Mouse (Mus musculus): ENCODE measurements around the gene Ccl3. TPM values are rescaled to one million over a fixed set of nuclear protein-coding genes. Genes with fewer than 3 reads are reported as not detected.

The Ccl3 gene
- polyA plus RNA-seq, 1 experiment from 2014 or later, result 1.4 TPM

DNA sequence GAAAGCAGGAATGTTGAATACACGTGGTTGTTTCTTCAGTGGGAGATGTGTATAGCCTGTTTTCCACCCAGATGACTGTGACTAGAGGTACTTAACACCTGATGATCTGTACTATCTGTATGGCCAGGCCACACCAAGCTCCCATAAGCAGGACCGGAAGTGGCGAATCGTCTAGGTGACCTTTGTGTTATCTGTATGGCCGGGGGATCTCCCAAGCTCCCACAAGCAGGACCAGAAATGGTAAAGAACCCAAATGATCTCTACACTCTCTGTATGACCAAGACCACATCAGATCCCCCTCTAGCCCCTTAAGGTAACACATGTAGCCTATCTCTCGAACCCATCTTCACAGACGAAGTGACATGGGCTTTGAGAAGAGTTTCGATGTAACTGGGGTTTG, 5.5 kb upstream of the Ccl3 start:
- no peak for ATAC-seq (replicated peaks; ENCODE audit: insufficient number of reproducible peaks, low FRiP score, low TSS enrichment)

DNA sequence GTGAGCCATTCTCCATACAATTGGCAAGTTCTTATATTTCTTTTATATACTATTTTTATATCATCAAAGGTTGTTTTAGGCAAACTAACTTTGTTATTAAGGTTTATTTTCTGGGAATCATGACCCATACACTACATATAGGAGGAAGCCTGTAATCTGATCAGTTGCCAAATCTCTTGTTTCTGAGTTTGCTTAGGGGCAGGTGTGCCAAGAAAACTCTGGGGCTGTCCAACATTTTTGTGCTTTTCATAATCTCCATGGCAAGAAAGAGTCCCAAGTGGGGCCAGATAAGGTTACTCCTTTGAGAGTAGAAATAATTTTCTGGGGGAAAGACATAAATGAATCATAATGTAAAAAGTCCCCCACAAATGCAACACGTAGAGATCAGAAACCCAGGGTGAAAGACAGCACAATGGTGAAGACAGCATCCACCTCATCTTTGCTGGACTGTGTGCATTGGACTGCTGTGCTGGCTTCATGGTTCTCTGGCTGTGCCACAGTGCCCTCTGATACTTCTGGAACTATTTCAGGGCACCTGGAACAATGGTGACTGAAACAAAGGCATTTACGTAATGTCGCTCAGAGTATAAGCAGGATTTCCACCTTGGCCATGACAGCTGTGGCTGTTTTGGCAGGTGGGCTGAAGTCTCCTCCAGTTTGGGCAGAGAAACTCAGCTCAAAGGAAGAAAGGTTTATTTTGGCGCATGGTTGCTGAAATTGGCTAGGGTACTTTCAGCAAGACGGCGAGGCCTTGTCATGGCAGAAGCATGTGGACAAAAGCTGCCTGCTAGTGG, 2.6 kb downstream of the Ccl3 start:
- Histone ChIP-seq H3K4me3 (ENCODE audit: low read depth, low read length) (no peak overlapping the region), H3K27ac (ENCODE audit: low read depth, low read length) (no peak overlapping the region), H3K4me2 (no peak overlapping the region), H3K27me3 (ENCODE audit: control insufficient read depth, insufficient read depth, low read length) (no peaks in the 10 kb centered on the region), H3K4me1 (ENCODE audit: control insufficient read depth, insufficient read depth, low read length) (no peaks in the 10 kb centered on the region), H3K9me3 (replicated peaks; ENCODE audit: control insufficient read depth, low read length) (no peaks in the 10 kb centered on the region), H3K36me3 (ENCODE audit: control insufficient read depth, insufficient read depth, low read length) (no peaks in the 10 kb centered on the region), H3K9ac (ENCODE audit: low read depth, low read length) (no peak overlapping the region)
- no peak for ATAC-seq (replicated peaks; ENCODE audit: insufficient number of reproducible peaks, low FRiP score, low TSS enrichment)
- WGBS (ENCODE audit: insufficient replicate concordance), result 89% methylated on average over 6 of the region's 6 CpGs

More for the DNA sequence above, 5.5 kb upstream of the Ccl3 start:
- Histone ChIP-seq H3K27me3 (ENCODE audit: control insufficient read depth, insufficient read depth, low read length) (no peaks in the 10 kb centered on the region), H3K4me2 (no peak overlapping the region), H3K27ac (ENCODE audit: low read depth, low read length) (no peak overlapping the region), H3K4me1 (ENCODE audit: control insufficient read depth, insufficient read depth, low read length) (no peaks in the 10 kb centered on the region), H3K36me3 (ENCODE audit: control insufficient read depth, insufficient read depth, low read length) (no peaks in the 10 kb centered on the region), H3K4me3 (ENCODE audit: low read depth, low read length) (no peak overlapping the region), H3K9me3 (replicated peaks; ENCODE audit: control insufficient read depth, low read length) (no peaks in the 10 kb centered on the region), H3K9ac (ENCODE audit: low read depth, low read length) (no peak overlapping the region)
- 73% methylated on average over 8 of the region's 8 CpGs for WGBS (ENCODE audit: insufficient replicate concordance)

DNA sequence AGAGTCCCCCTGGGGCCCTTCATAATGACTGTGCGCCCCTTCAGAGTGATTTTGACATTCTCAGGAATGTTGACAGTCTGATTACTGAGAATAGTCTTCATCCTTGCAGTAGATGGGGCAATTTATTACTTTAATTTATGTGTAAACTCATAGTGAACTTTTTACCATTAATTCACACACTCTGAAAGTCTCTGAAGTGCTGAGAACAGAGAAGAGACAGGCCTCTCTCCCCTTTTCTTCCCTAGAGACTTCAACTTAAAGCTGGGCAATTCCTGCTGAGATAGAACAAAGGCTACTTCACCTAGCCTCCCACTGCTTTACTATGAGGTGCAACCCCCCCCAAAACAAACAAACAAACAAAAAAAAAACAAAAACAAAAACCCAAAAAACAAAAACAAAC, 3.6 kb downstream of the Ccl3 start, which contains the start of gene Rpl9-ps1:
Rpl9-ps1 (minus strand) TSS at position 101 of the 400 bp plus-strand sequence.
- Histone ChIP-seq H3K36me3 (ENCODE audit: control insufficient read depth, insufficient read depth, low read length) (no peaks in the 10 kb centered on the region), H3K27ac (ENCODE audit: low read depth, low read length) (no peak within 1 kb of the TSS), H3K9me3 (replicated peaks; ENCODE audit: control insufficient read depth, low read length) (no peaks in the 10 kb centered on the region), H3K4me1 (ENCODE audit: control insufficient read depth, insufficient read depth, low read length) (no peaks in the 10 kb centered on the region), H3K4me2 (no peak within 1 kb of the TSS), H3K27me3 (ENCODE audit: control insufficient read depth, insufficient read depth, low read length) (no peaks in the 10 kb centered on the region), H3K9ac (ENCODE audit: low read depth, low read length) (no peak within 1 kb of the TSS), H3K4me3 (ENCODE audit: low read depth, low read length) (no peak within 1 kb of the TSS)
- WGBS (ENCODE audit: insufficient replicate concordance), result 75% methylated on average over 1 of the region's 1 CpGs
- no peak for ATAC-seq (replicated peaks; ENCODE audit: insufficient number of reproducible peaks, low FRiP score, low TSS enrichment)

DNA sequence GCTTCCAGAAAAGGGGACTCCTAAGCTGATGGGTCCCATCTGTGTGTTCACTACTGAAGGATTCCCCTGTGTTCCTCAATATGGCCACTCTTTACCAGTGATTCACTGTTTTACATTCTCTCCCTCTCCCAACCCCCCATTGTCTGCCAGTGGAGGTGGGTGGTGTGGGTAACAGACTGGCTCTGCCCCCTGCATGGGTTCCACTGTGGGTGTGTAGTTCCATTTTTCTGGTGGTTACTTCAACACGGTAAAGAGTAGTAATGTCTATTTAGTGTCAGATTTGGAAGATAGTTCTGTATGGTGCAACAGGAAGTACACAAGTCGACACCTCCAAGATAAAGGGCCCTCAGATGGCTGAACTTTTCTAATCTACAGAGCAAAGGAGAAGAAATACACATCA, 7.9 kb downstream of the Ccl3 start:
- no peaks in the 10 kb centered on the region for H3K36me3 ChIP-seq (ENCODE audit: control insufficient read depth, insufficient read depth, low read length)
- H3K9me3 ChIP-seq (replicated peaks; ENCODE audit: control insufficient read depth, low read length), result no peaks in the 10 kb centered on the region
- ATAC-seq (replicated peaks; ENCODE audit: insufficient number of reproducible peaks, low FRiP score, low TSS enrichment), result no peak
- H3K4me2 ChIP-seq, result no peak overlapping the region
- 62% methylated on average over 2 of the region's 2 CpGs for WGBS (ENCODE audit: insufficient replicate concordance)
- no peak overlapping the region for H3K9ac ChIP-seq (ENCODE audit: low read depth, low read length)
- no peak overlapping the region for H3K4me3 ChIP-seq (ENCODE audit: low read depth, low read length)
- no peak overlapping the region for H3K27ac ChIP-seq (ENCODE audit: low read depth, low read length)
- no peaks in the 10 kb centered on the region for H3K27me3 ChIP-seq (ENCODE audit: control insufficient read depth, insufficient read depth, low read length)
- no peaks in the 10 kb centered on the region for H3K4me1 ChIP-seq (ENCODE audit: control insufficient read depth, insufficient read depth, low read length)

DNA sequence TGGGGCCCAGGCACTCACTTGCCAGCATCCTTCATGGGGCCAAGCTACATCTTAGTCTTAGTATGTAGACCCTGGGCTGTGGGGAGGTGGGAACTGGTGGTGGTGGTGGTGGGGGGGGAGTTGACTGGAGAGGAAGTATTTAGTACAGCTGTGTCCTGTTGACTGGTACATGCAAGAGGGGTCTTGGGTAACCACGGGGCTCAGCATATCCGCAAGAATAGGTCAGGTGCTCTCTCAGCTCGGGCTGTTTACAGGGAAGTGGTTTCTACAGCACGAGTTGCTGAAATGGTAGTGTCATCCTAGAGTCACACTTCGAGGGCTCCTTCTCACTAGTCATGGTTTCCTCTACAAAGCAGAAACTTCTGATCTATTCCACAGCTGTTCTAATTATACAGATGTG, 9.0 kb downstream of the Ccl3 start:
- no peak overlapping the region for H3K4me3 ChIP-seq (ENCODE audit: low read depth, low read length)
- H3K27ac ChIP-seq (ENCODE audit: low read depth, low read length), result no peak overlapping the region
- H3K4me2 ChIP-seq, result no peak overlapping the region
- H3K27me3 ChIP-seq (ENCODE audit: control insufficient read depth, insufficient read depth, low read length), result no peaks in the 10 kb centered on the region
- H3K4me1 ChIP-seq (ENCODE audit: control insufficient read depth, insufficient read depth, low read length), result no peaks in the 10 kb centered on the region
- no peaks in the 10 kb centered on the region for H3K36me3 ChIP-seq (ENCODE audit: control insufficient read depth, insufficient read depth, low read length)
- WGBS (ENCODE audit: insufficient replicate concordance), result 68% methylated on average over 5 of the region's 5 CpGs
- no peak for ATAC-seq (replicated peaks; ENCODE audit: insufficient number of reproducible peaks, low FRiP score, low TSS enrichment)
- H3K9me3 ChIP-seq (replicated peaks; ENCODE audit: control insufficient read depth, low read length), result no peaks in the 10 kb centered on the region
- H3K9ac ChIP-seq (ENCODE audit: low read depth, low read length), result no peak overlapping the region

DNA sequence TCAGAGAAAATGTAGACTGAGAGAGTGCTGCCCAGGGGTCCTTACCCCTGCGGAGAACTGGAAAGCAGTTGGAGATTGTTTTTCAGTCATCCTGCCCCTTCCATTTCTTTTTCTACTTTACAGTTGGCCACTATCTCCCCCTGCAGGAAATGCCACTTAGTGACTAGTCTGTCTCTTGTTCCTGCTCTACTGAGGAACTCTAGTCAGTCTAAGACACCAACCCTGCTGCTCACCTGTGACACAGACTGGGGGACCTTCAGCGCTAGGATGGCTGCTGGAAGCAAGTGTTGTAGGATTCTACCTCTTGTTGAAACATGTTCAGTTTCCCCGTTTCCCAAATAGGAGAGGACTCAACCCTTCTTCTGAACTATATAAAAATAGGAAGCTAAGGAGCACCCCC, 9.6 kb downstream of the Ccl3 start:
- 40% methylated on average over 3 of the region's 3 CpGs for WGBS (ENCODE audit: insufficient replicate concordance)
- no peak for ATAC-seq (replicated peaks; ENCODE audit: insufficient number of reproducible peaks, low FRiP score, low TSS enrichment)
- Histone ChIP-seq H3K4me3 (ENCODE audit: low read depth, low read length) (no peak overlapping the region), H3K9ac (ENCODE audit: low read depth, low read length) (no peak overlapping the region), H3K27ac (ENCODE audit: low read depth, low read length) (no peak overlapping the region), H3K4me1 (ENCODE audit: control insufficient read depth, insufficient read depth, low read length) (no peaks in the 10 kb centered on the region), H3K36me3 (ENCODE audit: control insufficient read depth, insufficient read depth, low read length) (no peaks in the 10 kb centered on the region), H3K27me3 (ENCODE audit: control insufficient read depth, insufficient read depth, low read length) (no peaks in the 10 kb centered on the region), H3K9me3 (replicated peaks; ENCODE audit: control insufficient read depth, low read length) (no peaks in the 10 kb centered on the region), H3K4me2 (no peak overlapping the region)

DNA sequence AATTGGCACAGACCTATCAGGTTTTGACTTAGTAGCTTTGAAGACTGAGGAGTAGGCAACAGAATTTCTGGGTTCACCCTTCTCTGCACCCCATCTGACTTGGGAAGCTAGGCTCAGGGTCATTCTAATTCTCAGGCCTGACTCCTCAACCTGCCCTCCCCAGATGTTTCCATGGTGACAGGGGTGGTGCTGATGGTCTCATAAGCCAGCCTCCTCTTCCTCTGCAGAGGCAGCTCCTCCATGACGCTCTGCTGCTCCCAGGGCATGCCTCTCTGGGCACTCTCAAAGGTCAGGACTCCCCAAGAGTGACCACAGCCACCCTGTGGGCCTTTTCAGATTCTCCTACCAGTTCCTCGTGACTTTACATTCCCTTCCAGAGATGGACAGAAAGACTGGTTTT, 10.2 kb downstream of the Ccl3 start:
- no peak for ATAC-seq (replicated peaks; ENCODE audit: insufficient number of reproducible peaks, low FRiP score, low TSS enrichment)

DNA sequence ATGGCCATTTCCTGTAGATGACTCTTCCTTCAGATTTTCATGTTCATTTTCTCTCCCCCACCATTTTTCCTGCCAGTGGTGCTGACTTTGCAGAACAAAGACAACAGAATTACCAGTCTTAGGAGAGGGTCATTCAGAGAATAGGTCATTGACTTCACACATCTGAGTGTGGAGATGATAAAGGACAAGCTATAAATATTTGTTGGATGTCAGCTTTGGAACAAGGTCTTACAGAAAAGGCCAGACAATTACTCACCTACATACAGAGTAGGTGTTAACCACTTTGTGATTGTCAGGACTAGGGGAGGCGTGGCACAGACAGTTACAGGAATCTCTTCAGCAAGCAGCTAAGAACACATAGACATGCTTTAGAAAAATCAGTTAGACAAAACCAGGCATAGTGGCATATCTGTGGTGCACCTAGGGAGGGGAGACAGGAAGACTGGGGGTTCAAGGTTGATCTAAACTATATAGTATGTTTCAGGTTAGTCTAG, 12.4 kb downstream of the Ccl3 start:
- no peaks in the 10 kb centered on the region for H3K27me3 ChIP-seq (ENCODE audit: control insufficient read depth, insufficient read depth, low read length)
- no peaks in the 10 kb centered on the region for H3K36me3 ChIP-seq (ENCODE audit: control insufficient read depth, insufficient read depth, low read length)
- 46% methylated on average over 1 of the region's 1 CpGs for WGBS (ENCODE audit: insufficient replicate concordance)
- no peak overlapping the region for H3K4me3 ChIP-seq (ENCODE audit: low read depth, low read length)
- H3K9ac ChIP-seq (ENCODE audit: low read depth, low read length), result no peak overlapping the region
- H3K4me2 ChIP-seq, result no peak overlapping the region
- no peak for ATAC-seq (replicated peaks; ENCODE audit: insufficient number of reproducible peaks, low FRiP score, low TSS enrichment)
- H3K4me1 ChIP-seq (ENCODE audit: control insufficient read depth, insufficient read depth, low read length), result no peaks in the 10 kb centered on the region
- no peaks in the 10 kb centered on the region for H3K9me3 ChIP-seq (replicated peaks; ENCODE audit: control insufficient read depth, low read length)
- no peak overlapping the region for H3K27ac ChIP-seq (ENCODE audit: low read depth, low read length)

More for the DNA sequence above, 10.2 kb downstream of the Ccl3 start:
- no peak overlapping the region for H3K9ac ChIP-seq (ENCODE audit: low read depth, low read length)
- no peak overlapping the region for H3K27ac ChIP-seq (ENCODE audit: low read depth, low read length)
- H3K27me3 ChIP-seq (ENCODE audit: control insufficient read depth, insufficient read depth, low read length), result no peaks in the 10 kb centered on the region
- H3K4me2 ChIP-seq, result no peak overlapping the region
- H3K4me3 ChIP-seq (ENCODE audit: low read depth, low read length), result no peak overlapping the region
- WGBS (ENCODE audit: insufficient replicate concordance), result 50% methylated on average over 2 of the region's 2 CpGs
- H3K9me3 ChIP-seq (replicated peaks; ENCODE audit: control insufficient read depth, low read length), result no peaks in the 10 kb centered on the region
- no peaks in the 10 kb centered on the region for H3K4me1 ChIP-seq (ENCODE audit: control insufficient read depth, insufficient read depth, low read length)
- no peaks in the 10 kb centered on the region for H3K36me3 ChIP-seq (ENCODE audit: control insufficient read depth, insufficient read depth, low read length)

DNA sequence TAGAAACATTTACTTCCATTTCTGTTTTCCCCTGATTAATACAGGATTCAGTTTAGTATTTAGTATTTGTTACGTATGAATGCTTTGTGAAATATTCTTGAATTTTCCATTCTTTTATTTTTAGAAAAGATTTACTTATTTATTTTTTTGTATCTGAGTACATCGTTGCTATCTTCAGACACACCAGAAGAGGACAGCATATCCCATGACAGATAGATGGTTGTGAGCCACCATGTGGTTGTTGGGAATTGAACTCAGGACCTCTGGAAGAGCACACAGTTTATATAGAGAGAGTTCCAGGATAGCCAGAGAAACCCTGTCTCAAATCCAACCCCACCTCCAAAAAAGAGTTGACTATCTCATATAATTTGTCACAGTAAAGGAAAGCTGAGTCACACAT, 14.3 kb downstream of the Ccl3 start:
- Histone ChIP-seq H3K9ac (ENCODE audit: low read depth, low read length) (no peak overlapping the region), H3K4me2 (no peak overlapping the region), H3K27me3 (ENCODE audit: control insufficient read depth, insufficient read depth, low read length) (no peaks in the 10 kb centered on the region), H3K27ac (ENCODE audit: low read depth, low read length) (no peak overlapping the region), H3K4me1 (ENCODE audit: control insufficient read depth, insufficient read depth, low read length) (no peaks in the 10 kb centered on the region), H3K9me3 (replicated peaks; ENCODE audit: control insufficient read depth, low read length) (no peaks in the 10 kb centered on the region), H3K36me3 (ENCODE audit: control insufficient read depth, insufficient read depth, low read length) (no peaks in the 10 kb centered on the region), H3K4me3 (ENCODE audit: low read depth, low read length) (no peak overlapping the region)
- WGBS (ENCODE audit: insufficient replicate concordance), result 80% methylated on average over 2 of the region's 2 CpGs
- no peak for ATAC-seq (replicated peaks; ENCODE audit: insufficient number of reproducible peaks, low FRiP score, low TSS enrichment)
